Comparison of ENCODE assay signal across 29 mouse cellular contexts in the genomic region with DNA sequence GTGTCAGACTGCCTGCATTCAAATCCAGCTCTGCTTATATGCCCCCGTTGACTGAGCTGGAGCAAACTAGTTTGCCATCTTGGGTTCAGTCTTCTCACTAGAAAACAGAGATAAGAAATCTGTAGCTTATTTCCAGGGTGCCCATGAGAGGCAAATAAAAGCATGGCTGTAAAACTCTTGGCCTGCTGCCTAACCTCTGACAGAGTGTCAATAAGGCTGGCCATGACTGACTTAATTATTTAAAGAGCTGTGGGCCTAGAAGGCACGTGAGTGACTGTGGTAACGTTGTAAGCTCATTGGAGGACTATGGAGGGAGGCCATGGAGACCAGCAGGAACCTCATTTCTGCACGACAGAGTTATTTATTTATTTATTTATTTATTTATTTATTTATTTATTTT. TPM values are rescaled to one million over a fixed set of nuclear protein-coding genes. Genes with fewer than 3 reads are reported as not detected.
DNase-seq lines count a peak whose midpoint lies in the region; ATAC-seq and TF ChIP-seq lines count a peak whose summit lies in the region.
"Had no signal": no experiment of that assay in that cellular context is flagged by ENCODE, and none has a peak within 500 bp of the region (broad histone marks: within the 10 kb centered on the region; RNA-seq: fewer than 3 reads in every experiment).

No protein-coding gene starts in this region.

- H3K27me3 ChIP-seq in kidney, adult 2 months (replicated peaks; ENCODE audit: control insufficient read depth, insufficient read depth, low read length), result no peaks in the 10 kb centered on the region
- H3K27me3 ChIP-seq: embryonic facial prominence, embryonic 13.5 days; forebrain, embryonic 12.5 days; heart, embryonic 12.5 days; limb, embryonic 13.5 days; liver, embryonic 12.5 days; lung, embryonic 15.5 days; midbrain, embryonic 12.5 days had no signal

- TF ChIP-seq POLR2A in kidney, adult 2 months (IDR thresholded peaks at IDR 0.05; ENCODE audit: low read depth, low read length), result no peak

- H3K36me3 ChIP-seq in kidney, adult 2 months (ENCODE audit: control insufficient read depth, insufficient read depth, low read length), result no peaks in the 10 kb centered on the region
- H3K36me3 ChIP-seq: embryonic facial prominence, embryonic 13.5 days; forebrain, embryonic 12.5 days; heart, embryonic 12.5 days; hindbrain, embryonic 10.5 days; limb, embryonic 13.5 days; liver, embryonic 12.5 days; lung, embryonic 15.5 days; midbrain, embryonic 12.5 days had no signal

- no peak overlapping the region for H3K27ac ChIP-seq in kidney, adult 2 months (ENCODE audit: insufficient read depth, low read depth, low read length)
- H3K27ac ChIP-seq: embryonic facial prominence, embryonic 13.5 days; forebrain, embryonic 12.5 days; gastrocnemius, adult 2 months; hindbrain, embryonic 10.5 days; kidney, postnatal 0 days; limb, embryonic 13.5 days; liver, embryonic 12.5 days; lung, embryonic 15.5 days; midbrain, embryonic 12.5 days had no signal

- no peak for TF ChIP-seq CTCF in kidney, adult 2 months (conservative IDR thresholded peaks at IDR 0.05; ENCODE audit: insufficient read depth, insufficient read length, low read depth, low read length)

- DNase-seq in kidney, adult 2 months, result peak; percentile 46
- no peak for DNase-seq in kidney, adult 8-10 months
- peak; percentile 14 for DNase-seq in lung, postnatal 10 days
- no peak for DNase-seq in lung, postnatal 14 days
- peak; percentile 28 for DNase-seq in forelimb bud, embryonic 11.5 days (ENCODE audit: low read depth, low spot score)
- peak; percentile 66 for DNase-seq in large intestine, adult 2 months (ENCODE audit: low read depth, low spot score)
- DNase-seq: adrenal gland, adult 8-10 months; B cell, adult 2 months; cerebellum, adult 18-20 months; cerebellum, postnatal 36 days; embryo, embryonic 11 days; gastrocnemius, adult 2 months; heart, postnatal 10 days; layer of hippocampus, adult 9-11 months; thymus, postnatal 14 days had no signal

- ATAC-seq in CD4-positive, CD25-positive, alpha-beta regulatory T cell, adult 4 months, result no peak
- ATAC-seq: activated CD4-positive, CD25-positive, alpha-beta regulatory T cell, adult 4 months; hindbrain, embryonic 16.5 days; liver, embryonic 12.5 days had no signal

- WGBS in kidney, adult 2 months, result 62% methylated on average over 4 of the region's 4 CpGs
- WGBS in large intestine, adult 2 months, result 34% methylated on average over 4 of the region's 4 CpGs

- no peak overlapping the region for H3K4me3 ChIP-seq in kidney, adult 2 months (ENCODE audit: insufficient read depth, low read depth, low read length)
- H3K4me3 ChIP-seq: embryonic facial prominence, embryonic 13.5 days; erythroblast, embryonic 14.5 days; forebrain, embryonic 12.5 days; gastrocnemius, adult 2 months; heart, embryonic 12.5 days; hindbrain, embryonic 10.5 days; limb, embryonic 13.5 days; liver, embryonic 12.5 days; lung, embryonic 15.5 days; midbrain, embryonic 12.5 days had no signal

- no peaks in the 10 kb centered on the region for H3K4me1 ChIP-seq in kidney, adult 2 months (ENCODE audit: control insufficient read depth, insufficient read depth, low read length)
- H3K4me1 ChIP-seq: forebrain, embryonic 12.5 days; hindbrain, embryonic 10.5 days; liver, embryonic 12.5 days; lung, embryonic 15.5 days; midbrain, embryonic 12.5 days had no signal

RNA-seq across cellular contexts. Expression of a gene that starts 5.5 kb away (rescaled TPM):
- polyA plus RNA-seq in kidney, adult 2 months (2012; rRNA removed), result 0.14 TPM in 1 of 2 replicates, not detected in the other
- not detected in 2 replicates for polyA plus RNA-seq in large intestine, adult 2 months (2012; rRNA removed)
- not detected for polyA plus RNA-seq in CD4-positive, CD25-positive, alpha-beta regulatory T cell, adult 4 months (2017; shearing (Covaris generic))
- polyA plus RNA-seq: activated CD4-positive, CD25-positive, alpha-beta regulatory T cell, adult 4 months; erythroblast, embryonic 14.5 days; forebrain, embryonic 12.5 days; heart, embryonic 12.5 days; liver, embryonic 12.5 days; midbrain, embryonic 12.5 days; neural tube, embryonic 11.5 days had no signal

Comparison
In these comparisons a context has a peak if more than half of its experiments do, and no peak if none do; other contexts are left out.
1. DNase-seq: peak in kidney, adult 2 months (single experiment), lung, postnatal 10 days (single experiment), forelimb bud, embryonic 11.5 days (single experiment) and large intestine, adult 2 months (single experiment); none in kidney, adult 8-10 months (0 of 2) and lung, postnatal 14 days (single experiment).